Mouse (Mus musculus): Measurements from ENCODE around the gene Erv3. TPM values are rescaled to one million over a fixed set of nuclear protein-coding genes. Genes with fewer than 3 reads are reported as not detected.

Gene Erv3
- polyA plus RNA-seq (2016; fragmentation: Nextera tagmentation; extraction: Ambion mirVana): 0.05 TPM in 1 of 2 replicates, not detected in the other

GRCm38 (mm10) chr2:131859721-131860120 lies at the start of gene Erv3:
Gene Erv3 (minus strand): TSS chr2:131859747.
- no peak within 1 kb of the TSS for H3K4me3 ChIP-seq
- no peak within 1 kb of the TSS for H3K27ac ChIP-seq
- no peak for DNase-seq (ENCODE audit: low spot score)
- H3K9me3 ChIP-seq: no peaks in the 10 kb centered on the region
- WGBS: 91% methylated on average over 5 of the region's 5 CpGs
- peaks cover 24% of the 10 kb centered on the region for H3K4me1 ChIP-seq (replicated peaks)
- H3K36me3 ChIP-seq: no peaks in the 10 kb centered on the region
- H3K27me3 ChIP-seq (ENCODE audit: insufficient read depth, poor library complexity, severe bottlenecking): no peaks in the 10 kb centered on the region

GRCm38 (mm10) chr2:131908906-131909305 lies 49.4 kb upstream of the Erv3 start:
- 87% methylated on average over 1 of the region's 1 CpGs for WGBS
- Histone ChIP-seq H3K4me3 (no peak overlapping the region; the same call in 1 of the 2 replicates), H3K27ac (no peak overlapping the region), H3K4me1 (replicated peaks) (peaks cover 33% of the 10 kb centered on the region), H3K36me3 (no peaks in the 10 kb centered on the region), H3K9me3 (no peaks in the 10 kb centered on the region), H3K27me3 (ENCODE audit: insufficient read depth, poor library complexity, severe bottlenecking) (peaks cover 7% of the 10 kb centered on the region; the same call in 1 of the 2 replicates)
- DNase-seq (ENCODE audit: low spot score): no peak

GRCm38 (mm10) chr2:131908351-131908861 lies 48.9 kb upstream of the Erv3 start:
- H3K4me1 ChIP-seq (replicated peaks): peaks cover 33% of the 10 kb centered on the region
- no peak for DNase-seq (ENCODE audit: low spot score)

GRCm38 (mm10) chr2:131907311-131907710 lies 47.8 kb upstream of the Erv3 start:
- WGBS: 82% methylated on average over 5 of the region's 5 CpGs
- no peaks in the 10 kb centered on the region for H3K9me3 ChIP-seq
- H3K27ac ChIP-seq: no peak overlapping the region
- H3K36me3 ChIP-seq: no peaks in the 10 kb centered on the region
- peaks cover 33% of the 10 kb centered on the region for H3K4me1 ChIP-seq (replicated peaks)
- H3K27me3 ChIP-seq (ENCODE audit: insufficient read depth, poor library complexity, severe bottlenecking): peaks cover 7% of the 10 kb centered on the region; the same call in 1 of the 2 replicates
- H3K4me3 ChIP-seq: no peak overlapping the region
- no peak for DNase-seq (ENCODE audit: low spot score)

More at GRCm38 (mm10) chr2:131908351-131908861, 48.9 kb upstream of the Erv3 start:
- WGBS: 85% methylated on average over 7 of the region's 7 CpGs
- H3K27ac ChIP-seq: no peak overlapping the region
- H3K4me3 ChIP-seq: no peak overlapping the region
- H3K9me3 ChIP-seq: no peaks in the 10 kb centered on the region
- H3K27me3 ChIP-seq (ENCODE audit: insufficient read depth, poor library complexity, severe bottlenecking): peaks cover 7% of the 10 kb centered on the region; the same call in 1 of the 2 replicates
- no peaks in the 10 kb centered on the region for H3K36me3 ChIP-seq

- 79% methylated on average over 1 of the region's 1 CpGs for WGBS
- Histone ChIP-seq H3K27ac (no peak overlapping the region), H3K27me3 (ENCODE audit: insufficient read depth, poor library complexity, severe bottlenecking) (peaks cover 7% of the 10 kb centered on the region; the same call in 1 of the 2 replicates), H3K4me3 (no peak overlapping the region), H3K4me1 (replicated peaks) (peaks cover 33% of the 10 kb centered on the region), H3K9me3 (no peaks in the 10 kb centered on the region), H3K36me3 (no peaks in the 10 kb centered on the region)
- DNase-seq (ENCODE audit: low spot score): no peak
Observed at GRCm38 (mm10) chr2:131906846-131907245, 47.3 kb upstream of the Erv3 start.

GRCm38 (mm10) chr2:131906266-131906665 lies 46.7 kb upstream of the Erv3 start:
- 93% methylated on average over 3 of the region's 3 CpGs for WGBS
- no peak for DNase-seq (ENCODE audit: low spot score)

GRCm38 (mm10) chr2:131905776-131906175 lies 46.2 kb upstream of the Erv3 start:
- Histone ChIP-seq H3K9me3 (no peaks in the 10 kb centered on the region), H3K4me1 (replicated peaks) (peaks cover 24% of the 10 kb centered on the region), H3K36me3 (no peaks in the 10 kb centered on the region), H3K27me3 (ENCODE audit: insufficient read depth, poor library complexity, severe bottlenecking) (peaks cover 4% of the 10 kb centered on the region; the same call in 1 of the 2 replicates), H3K4me3 (no peak overlapping the region), H3K27ac (no peak overlapping the region)
- no peak for DNase-seq (ENCODE audit: low spot score)
- 85% methylated on average over 6 of the region's 6 CpGs for WGBS

More at GRCm38 (mm10) chr2:131906266-131906665, 46.7 kb upstream of the Erv3 start:
- H3K4me1 ChIP-seq (replicated peaks): peaks cover 29% of the 10 kb centered on the region
- no peak overlapping the region for H3K4me3 ChIP-seq
- peaks cover 7% of the 10 kb centered on the region; the same call in 1 of the 2 replicates for H3K27me3 ChIP-seq (ENCODE audit: insufficient read depth, poor library complexity, severe bottlenecking)
- H3K27ac ChIP-seq: no peak overlapping the region
- H3K9me3 ChIP-seq: no peaks in the 10 kb centered on the region
- H3K36me3 ChIP-seq: no peaks in the 10 kb centered on the region

- no peak overlapping the region for H3K27ac ChIP-seq
- H3K36me3 ChIP-seq: no peaks in the 10 kb centered on the region
- H3K9me3 ChIP-seq: no peaks in the 10 kb centered on the region
- WGBS: 74% methylated on average over 5 of the region's 5 CpGs
- DNase-seq (ENCODE audit: low spot score): no peak
- H3K27me3 ChIP-seq (ENCODE audit: insufficient read depth, poor library complexity, severe bottlenecking): no peaks in the 10 kb centered on the region
- H3K4me3 ChIP-seq: no peak overlapping the region
- H3K4me1 ChIP-seq (replicated peaks): peaks cover 16% of the 10 kb centered on the region
Observed at GRCm38 (mm10) chr2:131905025-131905424, 45.5 kb upstream of the Erv3 start.

GRCm38 (mm10) chr2:131902867-131903266 lies 43.3 kb upstream of the Erv3 start:
- DNase-seq (ENCODE audit: low spot score): no peak
- Histone ChIP-seq H3K27ac (no peak overlapping the region), H3K4me3 (no peak overlapping the region), H3K36me3 (no peaks in the 10 kb centered on the region), H3K4me1 (replicated peaks) (no peaks in the 10 kb centered on the region), H3K27me3 (ENCODE audit: insufficient read depth, poor library complexity, severe bottlenecking) (no peaks in the 10 kb centered on the region), H3K9me3 (no peaks in the 10 kb centered on the region)
- 58% methylated on average over 8 of the region's 8 CpGs for WGBS

- Histone ChIP-seq H3K4me3 (no peak overlapping the region), H3K27me3 (ENCODE audit: insufficient read depth, poor library complexity, severe bottlenecking) (no peaks in the 10 kb centered on the region), H3K4me1 (replicated peaks) (no peaks in the 10 kb centered on the region), H3K9me3 (no peaks in the 10 kb centered on the region), H3K36me3 (no peaks in the 10 kb centered on the region), H3K27ac (no peak overlapping the region)
- DNase-seq (ENCODE audit: low spot score): no peak
- 61% methylated on average over 3 of the region's 3 CpGs for WGBS
Observed at GRCm38 (mm10) chr2:131902423-131902822, 42.9 kb upstream of the Erv3 start.

- Histone ChIP-seq H3K4me1 (replicated peaks) (peaks cover 5% of the 10 kb centered on the region), H3K9me3 (no peaks in the 10 kb centered on the region), H3K36me3 (no peaks in the 10 kb centered on the region), H3K4me3 (no peak overlapping the region), H3K27ac (no peak overlapping the region), H3K27me3 (ENCODE audit: insufficient read depth, poor library complexity, severe bottlenecking) (no peaks in the 10 kb centered on the region)
- 91% methylated on average over 12 of the region's 12 CpGs for WGBS
- DNase-seq (ENCODE audit: low spot score): no peak
Observed at GRCm38 (mm10) chr2:131897336-131898109, 38.0 kb upstream of the Erv3 start.

- H3K4me3 ChIP-seq: no peak overlapping the region
- H3K36me3 ChIP-seq: no peaks in the 10 kb centered on the region
- WGBS: 94% methylated on average over 4 of the region's 4 CpGs
- H3K27me3 ChIP-seq (ENCODE audit: insufficient read depth, poor library complexity, severe bottlenecking): no peaks in the 10 kb centered on the region
- no peak for DNase-seq (ENCODE audit: low spot score)
- H3K4me1 ChIP-seq (replicated peaks): peaks cover 15% of the 10 kb centered on the region
- no peak overlapping the region for H3K27ac ChIP-seq
- H3K9me3 ChIP-seq: no peaks in the 10 kb centered on the region
Observed at GRCm38 (mm10) chr2:131896011-131896410, 36.5 kb upstream of the Erv3 start.

GRCm38 (mm10) chr2:131895106-131895505 lies 35.6 kb upstream of the Erv3 start:
- 83% methylated on average over 2 of the region's 2 CpGs for WGBS

More at GRCm38 (mm10) chr2:131895106-131895505, 35.6 kb upstream of the Erv3 start:
- Histone ChIP-seq H3K36me3 (no peaks in the 10 kb centered on the region), H3K27ac (no peak overlapping the region), H3K4me1 (replicated peaks) (peaks cover 17% of the 10 kb centered on the region), H3K4me3 (no peak overlapping the region), H3K27me3 (ENCODE audit: insufficient read depth, poor library complexity, severe bottlenecking) (no peaks in the 10 kb centered on the region), H3K9me3 (no peaks in the 10 kb centered on the region)
- DNase-seq (ENCODE audit: low spot score): no peak
